Mouse (Mus musculus): ENCODE data around the gene Dut. TPM values are rescaled to one million over a fixed set of nuclear protein-coding genes. Genes with fewer than 3 reads are reported as not detected.

Dut gene
- total and polyA plus RNA-seq, 3 experiments = 146 to 331 (median 276) TPM

- no peaks in the 10 kb centered on the region for H3K27me3 ChIP-seq (ENCODE audit: control insufficient read depth in 1 of 2, insufficient read depth in 2 of 2, low read length in 2 of 2)
- no peak for DNase-seq (ENCODE audit: low read depth, low spot score)
- H3K9me3 ChIP-seq (replicated peaks; ENCODE audit: insufficient read depth, low read length) = no peaks in the 10 kb centered on the region
- H3K4me1 ChIP-seq (ENCODE audit: control insufficient read depth in 1 of 2, insufficient read depth in 2 of 2, low read length in 2 of 2) = peaks cover 0 to 14% of the 10 kb centered on the region in 2 experiments; a peak in 3 of 4 replicates
- peaks cover 49 to 51% of the 10 kb centered on the region in 2 experiments for H3K36me3 ChIP-seq (ENCODE audit: control insufficient read depth in 1 of 2, insufficient read depth in 2 of 2, low read length in 2 of 2)
- TF ChIP-seq MYC (IDR thresholded peaks at IDR 0.05; ENCODE audit: low read depth, low read length) (no peak), UBTF (IDR thresholded peaks at IDR 0.05; ENCODE audit: borderline replicate concordance, insufficient read depth, low read depth, low read length) (no peak), HCFC1 (IDR thresholded peaks at IDR 0.05; ENCODE audit: low read depth, low read length) (no peak), MAX (IDR thresholded peaks at IDR 0.05; ENCODE audit: low read length) (no peak), MAFK (IDR thresholded peaks at IDR 0.05; ENCODE audit: borderline replicate concordance, low read depth, low read length) (no peak), ZNF384 (IDR thresholded peaks at IDR 0.05; ENCODE audit: low read depth, low read length) (no peak), GATA1 (IDR thresholded peaks at IDR 0.05; ENCODE audit: low read depth, low read length) (no peak), BHLHE40 (IDR thresholded peaks at IDR 0.05; ENCODE audit: borderline replicate concordance, low read depth, low read length) (no peak), JUND (IDR thresholded peaks at IDR 0.05; ENCODE audit: low read depth, low read length) (no peak), MYB (IDR thresholded peaks at IDR 0.05; ENCODE audit: low read depth, low read length) (no peak), RAD21 (IDR thresholded peaks at IDR 0.05; ENCODE audit: low read depth, low read length) (no peak), POLR2AphosphoS5 (IDR thresholded peaks at IDR 0.05; ENCODE audit: borderline replicate concordance, low read depth, low read length) (no peak), ETS1 (IDR thresholded peaks at IDR 0.05; ENCODE audit: low read depth, low read length) (no peak), MAZ (IDR thresholded peaks at IDR 0.05; ENCODE audit: low read depth, low read length) (no peak), GABPA (IDR thresholded peaks at IDR 0.05; ENCODE audit: low read depth, low read length) (no peak), TAL1 (IDR thresholded peaks at IDR 0.05; ENCODE audit: low read length) (no peak), NRF1 (IDR thresholded peaks at IDR 0.05; ENCODE audit: insufficient read depth, low read depth, low read length, poor library complexity, severe bottlenecking) (no peak), CTCF (IDR thresholded peaks at IDR 0.05 in 2 of 3, conservative IDR thresholded peaks at IDR 0.05 in 1 of 3; ENCODE audit: control insufficient read depth in 1 of 3, insufficient read depth in 1 of 3, low read depth in 2 of 3, low read length in 3 of 3, poor library complexity in 1 of 3, severe bottlenecking in 1 of 3) (no peak), ZC3H11A (IDR thresholded peaks at IDR 0.05; ENCODE audit: low read depth, low read length) (no peak), POLR2A (IDR thresholded peaks at IDR 0.05; ENCODE audit: control insufficient read depth in 1 of 2, insufficient read depth in 1 of 2, low read depth in 1 of 2, low read length in 2 of 2, poor library complexity in 1 of 2) (no peak)
- no peak overlapping the region for H3K9ac ChIP-seq (ENCODE audit: control insufficient read depth, low read depth, low read length, poor library complexity, severe bottlenecking)
- no peak overlapping the region for H3K4me3 ChIP-seq (ENCODE audit: control insufficient read depth in 1 of 2, insufficient read depth in 1 of 2, low read depth in 2 of 2, low read length in 2 of 2)
- peaks cover 46% of the 10 kb centered on the region for H3K79me2 ChIP-seq (ENCODE audit: control insufficient read depth, insufficient read depth, low read length, poor library complexity)
- H3K27ac ChIP-seq (ENCODE audit: control insufficient read depth, low read depth, low read length) = no peak overlapping the region
These were observed 6.7 kb downstream of the Dut start for GRCm38 (mm10) chr2:125253699-125254098.

DNA sequence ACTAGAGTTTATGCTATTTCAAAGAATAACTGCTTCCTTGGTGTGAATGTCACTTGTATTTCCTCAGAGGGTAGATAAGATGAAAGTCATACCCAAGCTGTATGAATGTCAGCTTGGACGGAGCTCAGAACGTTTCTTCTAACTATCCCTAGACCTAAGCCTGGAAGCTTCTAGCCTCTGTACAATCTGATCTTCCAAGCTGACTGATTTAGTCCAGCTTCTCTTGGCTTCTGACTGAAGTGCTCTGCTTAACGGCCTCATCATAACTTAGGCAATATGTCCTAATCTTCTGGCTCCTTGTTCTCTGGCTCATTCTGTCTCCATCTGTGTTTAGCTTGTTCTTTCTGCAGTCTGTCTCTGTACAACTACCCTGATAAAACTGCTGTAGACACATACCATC is 7.6 kb downstream of the Dut start:
- peak; percentile 27 for DNase-seq (ENCODE audit: low read depth, low spot score)
- Histone ChIP-seq H3K27ac (ENCODE audit: control insufficient read depth, low read depth, low read length) (no peak overlapping the region), H3K79me2 (ENCODE audit: control insufficient read depth, insufficient read depth, low read length, poor library complexity) (peaks cover 37% of the 10 kb centered on the region), H3K36me3 (ENCODE audit: control insufficient read depth in 1 of 2, insufficient read depth in 2 of 2, low read length in 2 of 2) (peaks cover 45% of the 10 kb centered on the region in 2 experiments), H3K4me1 (ENCODE audit: control insufficient read depth in 1 of 2, insufficient read depth in 2 of 2, low read length in 2 of 2) (peaks cover 0 to 13% of the 10 kb centered on the region in 2 experiments; a peak in 3 of 4 replicates), H3K27me3 (ENCODE audit: control insufficient read depth in 1 of 2, insufficient read depth in 2 of 2, low read length in 2 of 2) (no peaks in the 10 kb centered on the region), H3K9me3 (replicated peaks; ENCODE audit: insufficient read depth, low read length) (no peaks in the 10 kb centered on the region), H3K4me3 (ENCODE audit: control insufficient read depth in 1 of 2, insufficient read depth in 1 of 2, low read depth in 2 of 2, low read length in 2 of 2) (no peak overlapping the region), H3K9ac (ENCODE audit: control insufficient read depth, low read depth, low read length, poor library complexity, severe bottlenecking) (no peak overlapping the region)
- TF ChIP-seq NELFE (IDR thresholded peaks at IDR 0.05; ENCODE audit: low read depth, low read length) = no peak
- no peak for TF ChIP-seq TCF12 (IDR thresholded peaks at IDR 0.05; ENCODE audit: low read depth, low read length)
- TF ChIP-seq ZMIZ1 (IDR thresholded peaks at IDR 0.05; ENCODE audit: low read depth, low read length) = no peak
- TF ChIP-seq ZNF384 (IDR thresholded peaks at IDR 0.05; ENCODE audit: low read depth, low read length) = peak; percentile 41; the same call in 1 of the 2 replicates
